ENCODE assay signal across 27 mouse cellular contexts in the genomic region with DNA sequence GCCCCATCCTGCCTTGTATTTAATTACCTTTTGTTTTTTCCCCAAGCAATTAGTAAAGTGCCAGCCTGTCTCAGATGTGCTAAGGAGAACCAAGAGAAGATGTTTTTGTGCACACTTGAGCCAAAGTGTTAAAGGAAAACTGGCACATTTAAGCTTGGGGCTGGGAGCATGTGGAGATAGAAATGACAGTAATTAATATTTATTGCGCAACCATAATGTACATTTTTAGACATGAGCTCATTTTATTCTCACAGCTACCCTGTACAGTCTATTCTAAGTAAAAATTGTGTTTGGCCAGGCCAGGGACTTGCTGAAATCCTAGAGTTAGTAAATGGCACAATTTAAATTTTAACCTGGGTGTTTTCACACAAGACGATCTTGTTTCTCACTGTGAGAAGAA.
DNase-seq lines count a peak whose midpoint lies in the region; ATAC-seq and TF ChIP-seq lines count a peak whose summit lies in the region.
"Had no signal": no experiment of that assay in that cellular context is flagged by ENCODE, and none has a peak within 500 bp of the region (broad histone marks: within the 10 kb centered on the region; RNA-seq: fewer than 3 reads in every experiment).

No protein-coding gene starts in this region.

- peaks cover 11% of the 10 kb centered on the region; the same call in 1 of the 2 replicates for H3K4me1 ChIP-seq in forebrain, embryonic 15.5 days
- H3K4me1 ChIP-seq in forebrain, postnatal 0 days (ENCODE audit: insufficient read depth), result no peaks in the 10 kb centered on the region
- peaks cover 20 to 29% of the 10 kb centered on the region in 2 experiments for H3K4me1 ChIP-seq in MEL (ENCODE audit: control insufficient read depth in 1 of 2, insufficient read depth in 2 of 2, low read length in 2 of 2)
- H3K4me1 ChIP-seq: embryonic facial prominence, embryonic 10.5 days; embryonic facial prominence, embryonic 13.5 days; heart, embryonic 10.5 days; intestine, embryonic 15.5 days had no signal

- H3K27ac ChIP-seq in forebrain, embryonic 15.5 days (replicated peaks), result no peak overlapping the region
- no peak overlapping the region for H3K27ac ChIP-seq in forebrain, postnatal 0 days (ENCODE audit: low read depth, low read length)
- H3K27ac ChIP-seq in layer of hippocampus, adult 2 months, result peak overlapping the region; percentile 87
- H3K27ac ChIP-seq in MEL (ENCODE audit: control insufficient read depth, low read depth, low read length), result peak overlapping the region; percentile 100
- H3K27ac ChIP-seq: embryonic facial prominence, embryonic 10.5 days; embryonic facial prominence, embryonic 13.5 days; heart, adult 2 months; heart, embryonic 10.5 days; heart, embryonic 13.5 days; intestine, embryonic 15.5 days had no signal

- TF ChIP-seq RAD21 in MEL (IDR thresholded peaks at IDR 0.05; ENCODE audit: low read depth, low read length), result no peak

- no peak for TF ChIP-seq EP300 in MEL (IDR thresholded peaks at IDR 0.05; ENCODE audit: low read depth in 1 of 2, low read length in 2 of 2)

- H3K27me3 ChIP-seq in forebrain, embryonic 15.5 days, result no peaks in the 10 kb centered on the region
- H3K27me3 ChIP-seq in forebrain, postnatal 0 days (ENCODE audit: insufficient read depth, low read length), result no peaks in the 10 kb centered on the region
- H3K27me3 ChIP-seq in MEL (ENCODE audit: control insufficient read depth in 1 of 2, insufficient read depth in 2 of 2, low read length in 2 of 2), result no peaks in the 10 kb centered on the region
- H3K27me3 ChIP-seq: embryonic facial prominence, embryonic 13.5 days; heart, embryonic 13.5 days; intestine, embryonic 15.5 days had no signal

- no peak for DNase-seq in forebrain, postnatal 0 days
- DNase-seq in layer of hippocampus, adult 2 months (ENCODE audit: low spot score in 2 of 2), result no peak
- no peak for DNase-seq in layer of hippocampus, adult 9-11 months
- peak; percentile 63 for DNase-seq in MEL (ENCODE audit: low read depth, low spot score)
- peak; percentile 36 for DNase-seq in brain, embryonic 14.5 days (ENCODE audit: low read depth)
- DNase-seq in frontal cortex, postnatal 36 days (ENCODE audit: low spot score in 2 of 2), result no peak
- DNase-seq: adrenal gland, adult 2 months; adrenal gland, postnatal 14 days; cerebellum, adult 11-12 months; cerebellum, adult 8-10 months; cerebellum, postnatal 10 days; cerebellum, postnatal 36 days; embryo, embryonic 11 days; gastrocnemius, postnatal 10 days; gastrocnemius, postnatal 36 days; heart, adult 2 months; heart, postnatal 14 days; heart, postnatal 4 days; kidney, adult 11 months had no signal

- no peak overlapping the region for H3K9ac ChIP-seq in forebrain, embryonic 15.5 days (replicated peaks)
- no peak overlapping the region for H3K9ac ChIP-seq in forebrain, postnatal 0 days
- H3K9ac ChIP-seq in MEL (ENCODE audit: control insufficient read depth, low read depth, low read length, poor library complexity, severe bottlenecking), result 0 out of 2 replicates have a peak overlapping the region, but pooled peaks have one; percentile 12
- H3K9ac ChIP-seq: embryonic facial prominence, embryonic 13.5 days; heart, embryonic 13.5 days; intestine, embryonic 15.5 days had no signal

- no peak overlapping the region for H3K4me2 ChIP-seq in forebrain, embryonic 15.5 days (replicated peaks)
- H3K4me2 ChIP-seq in forebrain, postnatal 0 days (ENCODE audit: low read depth), result no peak overlapping the region
- H3K4me2 ChIP-seq: embryonic facial prominence, embryonic 13.5 days; heart, embryonic 13.5 days; intestine, embryonic 15.5 days had no signal

- ATAC-seq in forebrain, embryonic 15.5 days (replicated peaks), result 0 out of 2 replicates have a peak, but pooled peaks have one; percentile 43
- no peak for ATAC-seq in forebrain, postnatal 0 days
- no peak for ATAC-seq in erythroblast, adult 5-6 weeks (replicated peaks; ENCODE audit: low FRiP score, poor library complexity, severe bottlenecking)
- ATAC-seq: hindbrain, embryonic 16.5 days; intestine, embryonic 15.5 days had no signal

- no peaks in the 10 kb centered on the region for H3K36me3 ChIP-seq in forebrain, embryonic 15.5 days
- H3K36me3 ChIP-seq in forebrain, postnatal 0 days (ENCODE audit: insufficient read depth), result no peaks in the 10 kb centered on the region
- peaks cover 0 to 46% of the 10 kb centered on the region in 2 experiments; a peak in 2 of 4 replicates for H3K36me3 ChIP-seq in MEL (ENCODE audit: control insufficient read depth in 1 of 2, insufficient read depth in 2 of 2, low read length in 2 of 2)
- H3K36me3 ChIP-seq: embryonic facial prominence, embryonic 10.5 days; embryonic facial prominence, embryonic 13.5 days; heart, embryonic 10.5 days; heart, embryonic 13.5 days; intestine, embryonic 15.5 days had no signal

- H3K9me3 ChIP-seq in forebrain, embryonic 15.5 days, result no peaks in the 10 kb centered on the region
- no peaks in the 10 kb centered on the region for H3K9me3 ChIP-seq in forebrain, postnatal 0 days (ENCODE audit: low read length)
- H3K9me3 ChIP-seq in MEL (replicated peaks; ENCODE audit: insufficient read depth, low read length), result no peaks in the 10 kb centered on the region
- H3K9me3 ChIP-seq: embryonic facial prominence, embryonic 10.5 days; embryonic facial prominence, embryonic 13.5 days; heart, embryonic 10.5 days; heart, embryonic 13.5 days; intestine, embryonic 15.5 days had no signal

- no peak overlapping the region for H3K4me3 ChIP-seq in forebrain, embryonic 15.5 days
- no peak overlapping the region for H3K4me3 ChIP-seq in forebrain, postnatal 0 days (ENCODE audit: low read depth, low read length)
- H3K4me3 ChIP-seq in layer of hippocampus, adult 2 months, result no peak overlapping the region
- H3K4me3 ChIP-seq in MEL (ENCODE audit: control insufficient read depth in 1 of 2, insufficient read depth in 1 of 2, low read depth in 2 of 2, low read length in 2 of 2), result no peak overlapping the region
- H3K4me3 ChIP-seq: embryonic facial prominence, embryonic 10.5 days; embryonic facial prominence, embryonic 13.5 days; heart, adult 2 months; heart, embryonic 10.5 days; heart, embryonic 13.5 days; intestine, embryonic 15.5 days had no signal

- TF ChIP-seq POLR2A in MEL (IDR thresholded peaks at IDR 0.05; ENCODE audit: control insufficient read depth in 1 of 2, insufficient read depth in 1 of 2, low read depth in 1 of 2, low read length in 2 of 2, poor library complexity in 1 of 2), result no peak
- TF ChIP-seq POLR2A in brain, embryonic 14.5 days (IDR thresholded peaks at IDR 0.05; ENCODE audit: borderline replicate concordance, extremely low read depth, insufficient read depth, insufficient read length, poor library complexity, severe bottlenecking), result no peak

- peaks cover 2% of the 10 kb centered on the region for H3K79me2 ChIP-seq in MEL (ENCODE audit: control insufficient read depth, insufficient read depth, low read length, poor library complexity)

- no peak for TF ChIP-seq CTCF in forebrain, postnatal 0 days (IDR thresholded peaks at IDR 0.05; ENCODE audit: low read depth)
- no peak for TF ChIP-seq CTCF in layer of hippocampus, adult 2 months (conservative IDR thresholded peaks at IDR 0.05)
- no peak for TF ChIP-seq CTCF in MEL (IDR thresholded peaks at IDR 0.05 in 2 of 3, conservative IDR thresholded peaks at IDR 0.05 in 1 of 3; ENCODE audit: control insufficient read depth in 1 of 3, insufficient read depth in 1 of 3, low read depth in 2 of 3, low read length in 3 of 3, poor library complexity in 1 of 3, severe bottlenecking in 1 of 3)
- no peak for TF ChIP-seq CTCF in brain, embryonic 14.5 days (IDR thresholded peaks at IDR 0.05; ENCODE audit: borderline replicate concordance, extremely low read depth, insufficient read depth, insufficient read length)

- WGBS in forebrain, embryonic 15.5 days, result 72% methylated on average over 2 of the region's 2 CpGs
- WGBS in forebrain, postnatal 0 days, result 63% methylated on average over 2 of the region's 2 CpGs

TF ChIP-seq in MEL, 35 proteins besides CTCF, POLR2A, EP300 and RAD21:
- TF ChIP-seq KAT2A (conservative IDR thresholded peaks at IDR 0.05; ENCODE audit: low read depth, low read length), result no peak
- no peak for TF ChIP-seq MYB (IDR thresholded peaks at IDR 0.05; ENCODE audit: low read depth, low read length)
- TF ChIP-seq USF2 (IDR thresholded peaks at IDR 0.05; ENCODE audit: borderline replicate concordance in 1 of 2, insufficient read depth in 1 of 2, low read depth in 1 of 2, low read length in 2 of 2), result no peak

Comparison
In these comparisons a context has a peak if more than half of its experiments do, and no peak if none do; other contexts are left out.
1. H3K27ac ChIP-seq: peak in layer of hippocampus, adult 2 months (single experiment) and MEL (single experiment); none in forebrain, embryonic 15.5 days (single experiment) and forebrain, postnatal 0 days (single experiment).
2. DNase-seq: peak in MEL (single experiment) and brain, embryonic 14.5 days (single experiment); none in forebrain, postnatal 0 days (single experiment), layer of hippocampus, adult 2 months (0 of 2), layer of hippocampus, adult 9-11 months (single experiment) and frontal cortex, postnatal 36 days (0 of 2).